Mouse (Mus musculus) left cerebral cortex, adult 18-20 months (tissue): ENCODE measurements around the gene Jmjd6. TPM values are rescaled to one million over a fixed set of nuclear protein-coding genes. Genes with fewer than 3 reads are reported as not detected.

ENCODE experiments used
- DNase-seq, 2 experiments: peaks; one replicate each; pipeline ENCODE4 v3.0.0; 2021 to 2022; ENCODE audit warnings: low spot score in 2 of 2, mixed read lengths in 1 of 2
- total RNA-seq, 2 experiments: library from RNA; stranded (reverse); gene quantifications; 2 replicates each; pipeline ENCODE4 v1.2.3; 2021

The Jmjd6 gene
- total RNA-seq, 2 experiments from 2014 or later, result 28.3 to 31.3 TPM

- no peak for DNase-seq
These were observed 16.4 kb downstream of the Jmjd6 start for GRCm38 (mm10) chr11:116826550-116827504.

GRCm38 (mm10) chr11:116825230-116825629, 18.0 kb downstream of the Jmjd6 start:
- DNase-seq, result no peak

- DNase-seq, result peak in 1 of 2 experiments; percentile 46
These were observed 19.4 kb downstream of the Jmjd6 start for GRCm38 (mm10) chr11:116823885-116824284.

GRCm38 (mm10) chr11:116823255-116823654, 20.0 kb downstream of the Jmjd6 start:
- no peak for DNase-seq

- peak in 1 of 2 experiments; percentile 61 for DNase-seq
These were observed 20.6 kb downstream of the Jmjd6 start for GRCm38 (mm10) chr11:116822626-116823025.

GRCm38 (mm10) chr11:116822215-116822614, 21.0 kb downstream of the Jmjd6 start:
- DNase-seq, result no peak

GRCm38 (mm10) chr11:116821057-116821940, 21.9 kb downstream of the Jmjd6 start:
- no peak for DNase-seq

GRCm38 (mm10) chr11:116819932-116820593, 23.2 kb downstream of the Jmjd6 start:
- DNase-seq, result no peak

GRCm38 (mm10) chr11:116818722-116819121, 24.5 kb downstream of the Jmjd6 start:
- DNase-seq, result no peak

GRCm38 (mm10) chr11:116817567-116817966, 25.7 kb downstream of the Jmjd6 start:
- DNase-seq, result no peak

- DNase-seq, result no peak
These were observed 26.5 kb downstream of the Jmjd6 start for GRCm38 (mm10) chr11:116816769-116817168.

- no peak for DNase-seq
These were observed 28.3 kb downstream of the Jmjd6 start for GRCm38 (mm10) chr11:116814884-116815415.

GRCm38 (mm10) chr11:116814076-116814883, 29.0 kb downstream of the Jmjd6 start:
- no peak for DNase-seq

GRCm38 (mm10) chr11:116813610-116814009, 29.6 kb downstream of the Jmjd6 start:
- DNase-seq, result no peak

- no peak for DNase-seq
These were observed 30.3 kb downstream of the Jmjd6 start for GRCm38 (mm10) chr11:116812793-116813529.

- peak; percentile 72 to 85 for DNase-seq
These were observed 32.0 kb downstream of the Jmjd6 start for GRCm38 (mm10) chr11:116810983-116811901.

GRCm38 (mm10) chr11:116810528-116810927, 32.7 kb downstream of the Jmjd6 start:
- no peak for DNase-seq

GRCm38 (mm10) chr11:116809520-116809919, 33.7 kb downstream of the Jmjd6 start:
- no peak for DNase-seq
